Mouse (Mus musculus) myocyte (in vitro differentiated cells): ENCODE results near the gene Hnrnpk.

Source experiments
- E2F4 ChIP-seq: IDR thresholded peaks from one replicate; pipeline ENCODE4 v1.6.1; 2011; ENCODE audit warnings: mild to moderate bottlenecking, control low read depth, moderate library complexity; ENCODE audit not compliant: insufficient read depth
- POLR2A ChIP-seq: IDR thresholded peaks from one replicate; pipeline ENCODE4 v1.6.1; 2011; ENCODE audit warnings: low read depth, mild to moderate bottlenecking, control low read depth, moderate library complexity; ENCODE audit not compliant: insufficient read length
- REST ChIP-seq: IDR thresholded peaks from one replicate; pipeline ENCODE4 v1.6.1; 2011; ENCODE audit warnings: mild to moderate bottlenecking, control low read depth, moderate library complexity; ENCODE audit not compliant: insufficient read depth, insufficient read length
- TCF12 ChIP-seq: IDR thresholded peaks from one replicate; pipeline ENCODE4 v1.6.1; 2011; ENCODE audit warnings: mild to moderate bottlenecking, control low read depth; ENCODE audit not compliant: poor library complexity, insufficient read depth, severe bottlenecking
- TCF3 ChIP-seq: IDR thresholded peaks from one replicate; pipeline ENCODE4 v1.6.1; 2011; ENCODE audit warnings: low read depth, control low read depth; ENCODE audit not compliant: insufficient read length
- USF1 ChIP-seq: IDR thresholded peaks from one replicate; pipeline ENCODE4 v1.6.1; 2011; ENCODE audit warnings: low read depth, mild to moderate bottlenecking, control low read depth, moderate library complexity

GRCm38 (mm10) chr13:58368835-58369234 lies 34.3 kb downstream of the Hnrnpk start:
- TF ChIP-seq REST = no peak
- no peak for TF ChIP-seq POLR2A
- no peak for TF ChIP-seq TCF3
- no peak for TF ChIP-seq E2F4
- TF ChIP-seq USF1 = no peak
- no peak for TF ChIP-seq TCF12
